Mouse (Mus musculus) hindbrain, embryonic 14.5 days (tissue): Measurements from ENCODE around the gene Arl8a. TPM values are rescaled to one million over a fixed set of nuclear protein-coding genes. Genes with fewer than 3 reads are reported as not detected.
A peak's percentile ranks its signal among the peaks of the same experiment; 100 is the strongest.

Experiments used
- ATAC-seq: fragments of 200-750 bp; cut with Nextera tagmentation; 2 replicates; pipeline ENCODE4 v1.8.0; 2017; ENCODE audit warnings: moderate number of reproducible peaks, mild to moderate bottlenecking, moderate TSS enrichment, moderate library complexity; ENCODE audit not compliant: low FRiP score
- DNase-seq: peaks from one replicate; pipeline ENCODE4 v3.0.0-alpha.2; 2015; ENCODE audit warnings: low spot score
- H3K27ac ChIP-seq: fragments of 300-500 bp; sonication (generic); 2 replicates; pipeline ENCODE4 v1.5.1; 2014; ENCODE audit warnings: mild to moderate bottlenecking, moderate library complexity
- H3K27me3 ChIP-seq: fragments of 300-500 bp; sonication (generic); 2 replicates; pipeline ENCODE4 v1.6.1; 2014; ENCODE audit warnings: mild to moderate bottlenecking, low read length, mixed read lengths; ENCODE audit not compliant: control insufficient read depth, insufficient read depth
- H3K36me3 ChIP-seq: fragments of 300-500 bp; sonication (generic); replicated peaks from 2 replicates; pipeline ENCODE4 v1.6.1; 2014; ENCODE audit not compliant: control insufficient read depth, insufficient read depth
- H3K4me1 ChIP-seq: fragments of 300-500 bp; sonication (generic); replicated peaks from 2 replicates; pipeline ENCODE4 v1.6.1; 2014; ENCODE audit warnings: antibody characterized with exemption, low read length, mixed read lengths; ENCODE audit not compliant: control insufficient read depth, insufficient read depth
- H3K4me2 ChIP-seq: fragments of 300-500 bp; sonication (generic); replicated peaks from 2 replicates; pipeline ENCODE4 v1.6.1; 2014; ENCODE audit warnings: mild to moderate bottlenecking, moderate library complexity
- H3K4me3 ChIP-seq: fragments of 300-500 bp; sonication (generic); replicated peaks from 2 replicates; pipeline ENCODE4 v1.5.1; 2014; ENCODE audit warnings: mild to moderate bottlenecking, low read length
- H3K9ac ChIP-seq: fragments of 300-500 bp; sonication (generic); 2 replicates; pipeline ENCODE4 v1.6.1; 2014
- H3K9me3 ChIP-seq: fragments of 300-500 bp; sonication (generic); 2 replicates; pipeline ENCODE4 v1.6.1; 2016; ENCODE audit warnings: low read length; ENCODE audit not compliant: control insufficient read depth
- WGBS: fragments of 180-500 bp; shearing (Covaris S2); extraction: QIAGEN DNeasy Blood & Tissue Kit; methylation state at CpG from one replicate; pipeline ENCODE4 v1.1.7; 2014; 5-methylcytosine and 5-hydroxymethylcytosine counted together
- polyA plus RNA-seq: library from polyadenylated mRNA; unstranded; fragments of >200 nt; fragmentation: Nextera tagmentation; extraction: Ambion mirVana; gene quantifications from 2 replicates; pipeline ENCODE4 v1.2.1, GENCODE M21; 2014

The Arl8a gene
- polyA plus RNA-seq, 1 experiment from 2014 or later = 354 TPM

DNA sequence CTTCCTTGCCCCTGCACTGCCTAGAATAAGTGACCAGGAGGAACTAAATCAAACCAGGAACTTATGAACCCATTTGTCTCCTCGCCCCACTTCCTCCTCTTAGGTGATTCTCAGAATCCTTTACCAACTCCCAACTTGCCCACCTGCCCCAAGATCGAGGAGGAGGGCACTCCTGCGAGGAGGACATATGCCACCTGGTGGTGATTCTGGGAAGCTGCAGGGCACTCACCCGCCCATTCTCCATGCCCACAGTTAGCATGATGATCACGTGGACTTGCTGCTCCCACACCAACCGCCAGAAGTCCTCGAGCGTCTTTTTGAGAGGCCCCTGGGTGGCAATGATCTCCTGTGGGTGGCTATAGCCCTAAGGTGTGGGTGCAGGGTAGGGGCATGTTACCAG lies 34.0 kb upstream of the Arl8a start:
- DNase-seq (peak; percentile 65), ATAC-seq (peak; percentile 25)
- H3K36me3 ChIP-seq = no peaks in the 10 kb centered on the region
- no peak overlapping the region for H3K9ac ChIP-seq
- no peak overlapping the region for H3K4me2 ChIP-seq
- 11% methylated on average over 8 of the region's 8 CpGs for WGBS
- no peaks in the 10 kb centered on the region for H3K4me1 ChIP-seq
- no peaks in the 10 kb centered on the region for H3K9me3 ChIP-seq
- no peak overlapping the region for H3K27ac ChIP-seq
- H3K27me3 ChIP-seq = no peaks in the 10 kb centered on the region
- H3K4me3 ChIP-seq = no peak overlapping the region

DNA sequence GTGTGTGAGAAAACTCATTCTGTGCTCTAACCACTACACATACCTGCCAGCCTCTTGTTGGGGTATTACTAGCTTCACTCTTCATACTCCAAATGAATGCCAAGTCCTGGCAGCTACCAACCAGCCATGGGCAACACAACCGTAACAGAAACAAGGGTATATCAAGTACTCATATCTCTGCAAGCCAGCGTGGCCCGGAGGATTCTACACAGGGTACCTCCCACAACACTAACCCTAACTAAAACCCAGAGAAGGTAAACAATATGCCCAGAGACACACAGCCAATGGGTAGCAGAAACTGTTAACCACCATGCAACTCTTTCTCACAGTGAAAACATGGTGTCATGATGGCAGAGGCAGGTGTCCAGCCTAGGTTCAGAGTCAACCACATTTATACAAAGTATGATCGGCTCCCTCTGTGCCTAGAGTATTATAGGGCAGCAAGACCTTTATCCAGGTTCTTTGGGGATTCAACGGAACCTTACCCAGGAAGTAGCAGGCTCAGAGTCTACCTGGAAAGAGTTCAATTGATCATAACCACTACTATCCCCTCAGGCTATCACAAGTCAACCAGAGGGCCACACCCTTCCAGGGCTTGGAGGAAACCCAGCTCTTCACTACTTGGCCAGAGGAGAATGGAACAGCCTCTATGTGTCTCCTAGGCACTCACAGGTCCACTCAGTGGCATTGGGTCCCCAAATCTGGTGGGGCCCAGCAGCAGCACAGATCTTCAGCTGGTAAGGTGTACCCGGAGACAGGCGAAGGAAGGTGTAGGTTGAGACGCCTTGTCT lies 21.9 kb upstream of the Arl8a start:
- no peaks in the 10 kb centered on the region for H3K36me3 ChIP-seq
- no peak for DNase-seq
- no peak overlapping the region for H3K27ac ChIP-seq
- no peaks in the 10 kb centered on the region for H3K27me3 ChIP-seq
- H3K9ac ChIP-seq = no peak overlapping the region
- H3K4me3 ChIP-seq = no peak overlapping the region
- H3K9me3 ChIP-seq = no peaks in the 10 kb centered on the region
- 0 out of 2 replicates have a peak, but pooled peaks cover 3% of the 10 kb centered on the region for H3K4me1 ChIP-seq
- ATAC-seq = no peak
- WGBS = 92% methylated on average over 8 of the region's 8 CpGs
- H3K4me2 ChIP-seq = no peak overlapping the region

DNA sequence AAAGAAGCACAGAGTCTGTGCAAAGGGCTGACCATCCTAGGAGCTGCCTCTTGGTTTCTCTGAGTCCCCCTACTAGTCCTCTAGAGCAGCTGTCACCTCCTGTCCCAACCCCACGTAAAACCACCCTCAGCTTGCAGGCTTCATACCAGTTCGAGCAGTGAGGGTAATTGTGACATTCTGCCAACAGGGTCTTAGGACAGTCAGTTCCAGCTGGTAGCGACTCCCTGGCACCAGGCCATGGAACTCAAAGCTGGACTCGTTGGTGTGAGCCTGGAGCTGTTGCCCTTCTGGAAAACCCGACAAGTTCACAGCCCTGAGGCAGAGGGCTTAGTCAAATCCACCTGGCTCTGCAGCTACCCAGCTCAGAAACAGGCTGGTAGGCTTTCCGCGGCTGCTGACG lies 20.6 kb upstream of the Arl8a start:
- no peak overlapping the region for H3K27ac ChIP-seq
- H3K27me3 ChIP-seq = no peaks in the 10 kb centered on the region
- no peaks in the 10 kb centered on the region for H3K9me3 ChIP-seq
- H3K36me3 ChIP-seq = no peaks in the 10 kb centered on the region
- peak; percentile 45 for DNase-seq
- H3K4me1 ChIP-seq = 0 out of 2 replicates have a peak, but pooled peaks cover 3% of the 10 kb centered on the region
- no peak overlapping the region for H3K4me3 ChIP-seq
- 61% methylated on average over 8 of the region's 8 CpGs for WGBS
- no peak for ATAC-seq
- no peak overlapping the region for H3K4me2 ChIP-seq
- no peak overlapping the region for H3K9ac ChIP-seq

DNA sequence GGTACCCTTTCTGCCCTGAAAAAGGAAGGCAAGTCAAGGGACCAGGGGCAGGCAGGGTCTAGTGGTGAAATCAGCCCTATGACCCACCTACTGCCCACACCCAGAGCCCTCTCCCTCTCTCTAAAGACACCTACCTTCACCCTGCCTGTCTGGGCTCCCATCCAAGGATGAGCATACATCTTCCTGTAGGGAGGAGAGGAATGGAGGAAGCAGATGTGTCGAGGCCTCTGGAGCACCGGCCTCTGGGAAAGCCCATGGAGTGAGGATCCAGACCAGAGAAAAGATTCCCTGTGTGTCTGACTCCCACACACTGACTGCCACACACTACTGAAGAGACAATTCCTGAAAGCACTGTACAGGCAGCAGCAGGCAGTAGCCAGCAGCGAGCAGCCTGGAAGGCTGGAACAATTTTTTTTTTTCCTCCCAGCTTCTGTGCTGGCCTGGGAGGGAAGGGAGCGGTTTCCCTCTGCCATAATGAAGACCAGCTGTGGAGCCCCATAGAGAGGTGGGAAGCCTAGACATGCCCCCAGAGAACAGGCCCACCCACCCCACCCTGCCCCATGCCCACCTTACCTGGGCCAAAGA lies 20.1 kb upstream of the Arl8a start:
- H3K27ac ChIP-seq = no peak overlapping the region
- ATAC-seq = 0 out of 2 replicates have a peak, but pooled peaks have one; percentile 14
- H3K9ac ChIP-seq = no peak overlapping the region

DNA sequence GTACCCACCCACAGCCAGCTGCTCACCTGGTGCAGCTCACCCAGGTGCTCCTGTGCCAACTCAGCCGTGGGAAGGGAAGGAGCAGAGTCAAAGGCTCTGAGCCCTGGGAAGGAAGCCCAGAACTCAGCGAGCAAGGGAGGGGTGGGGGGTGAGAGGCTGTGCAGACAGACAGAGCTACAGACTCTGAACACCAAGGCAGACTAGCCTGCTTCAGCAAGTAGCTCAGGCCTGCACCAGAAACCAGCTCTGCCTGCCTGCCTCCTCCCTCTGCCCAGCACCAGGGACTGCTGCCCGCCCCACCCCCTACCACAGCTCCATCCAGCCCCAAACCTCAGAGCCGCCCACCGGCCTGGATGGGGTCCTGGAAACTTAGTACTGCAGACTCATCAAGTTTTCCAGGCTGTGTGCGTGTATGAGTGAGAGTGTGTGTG lies 18.6 kb upstream of the Arl8a start:
- Histone ChIP-seq H3K4me3 (no peak overlapping the region), H3K4me2 (no peak overlapping the region), H3K27me3 (no peaks in the 10 kb centered on the region), H3K9ac (no peak overlapping the region), H3K4me1 (0 out of 2 replicates have a peak, but pooled peaks cover 3% of the 10 kb centered on the region), H3K9me3 (no peaks in the 10 kb centered on the region), H3K27ac (no peak overlapping the region), H3K36me3 (no peaks in the 10 kb centered on the region)
- ATAC-seq (no peak), DNase-seq (no peak)
- 52% methylated on average over 6 of the region's 6 CpGs for WGBS

More for the DNA sequence above, 20.1 kb upstream of the Arl8a start:
- H3K4me3 ChIP-seq = no peak overlapping the region
- no peak for DNase-seq
- H3K36me3 ChIP-seq = no peaks in the 10 kb centered on the region
- H3K4me1 ChIP-seq = 0 out of 2 replicates have a peak, but pooled peaks cover 3% of the 10 kb centered on the region
- WGBS = 56% methylated on average over 4 of the region's 4 CpGs
- H3K4me2 ChIP-seq = no peak overlapping the region
- no peaks in the 10 kb centered on the region for H3K27me3 ChIP-seq
- H3K9me3 ChIP-seq = no peaks in the 10 kb centered on the region

DNA sequence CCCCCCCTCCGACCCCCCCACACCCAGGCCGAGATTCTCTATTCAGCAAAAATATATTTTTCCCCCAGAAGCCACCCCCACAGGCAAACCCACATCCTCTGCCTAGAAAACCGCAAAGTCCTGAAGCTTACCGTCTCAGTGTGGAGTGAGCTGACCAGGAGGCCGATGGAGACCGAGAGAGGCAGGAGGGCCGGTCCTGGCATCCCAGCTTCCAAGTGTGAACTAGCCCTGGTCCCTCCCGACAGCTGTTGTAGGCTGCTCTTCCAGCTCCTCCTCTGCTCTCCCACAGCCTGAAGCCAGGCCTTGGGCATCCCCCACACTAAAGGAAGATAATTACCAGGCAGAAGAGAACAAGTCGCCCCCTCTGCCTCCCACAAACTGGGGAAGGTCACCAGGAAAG lies 17.6 kb upstream of the Arl8a start:
- Histone ChIP-seq H3K36me3 (no peaks in the 10 kb centered on the region), H3K9ac (no peak overlapping the region), H3K4me2 (no peak overlapping the region), H3K27me3 (no peaks in the 10 kb centered on the region), H3K27ac (no peak overlapping the region), H3K9me3 (no peaks in the 10 kb centered on the region), H3K4me3 (no peak overlapping the region), H3K4me1 (0 out of 2 replicates have a peak, but pooled peaks cover 3% of the 10 kb centered on the region)
- 31% methylated on average over 9 of the region's 9 CpGs for WGBS
- no peak for ATAC-seq
- DNase-seq = no peak

DNA sequence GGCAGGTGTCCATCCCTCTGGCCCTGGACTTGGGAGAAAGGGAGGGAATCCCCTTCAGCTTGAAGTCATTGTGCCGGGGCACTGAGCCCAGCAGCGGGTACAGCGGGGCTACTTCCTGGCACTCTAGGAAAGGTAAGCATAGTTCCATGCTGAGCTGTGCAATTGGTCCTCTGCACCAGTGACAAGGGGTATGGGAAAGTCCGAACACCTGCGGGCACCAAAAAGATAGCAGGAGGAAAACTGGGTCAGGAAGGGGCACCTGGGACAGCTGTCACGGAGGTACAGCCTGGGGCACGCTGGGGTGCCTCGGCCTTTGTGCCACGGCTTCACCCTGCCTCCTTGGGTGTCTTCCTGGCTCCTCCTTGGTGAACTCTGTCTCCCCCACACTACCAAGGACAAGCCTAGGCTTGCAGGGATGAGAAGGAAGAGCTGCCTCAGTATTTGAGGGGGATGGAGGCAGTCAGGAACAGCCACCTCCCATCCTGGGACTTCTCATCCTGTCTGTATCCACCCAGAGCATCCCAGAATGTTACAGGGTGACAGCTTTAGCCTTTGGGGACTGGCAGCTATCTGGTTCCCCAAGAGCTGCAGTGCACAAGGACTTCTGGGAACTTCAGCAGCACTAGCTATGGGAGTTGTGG lies 17.0 kb upstream of the Arl8a start:
- no peak for DNase-seq
- WGBS = 61% methylated on average over 9 of the region's 9 CpGs

DNA sequence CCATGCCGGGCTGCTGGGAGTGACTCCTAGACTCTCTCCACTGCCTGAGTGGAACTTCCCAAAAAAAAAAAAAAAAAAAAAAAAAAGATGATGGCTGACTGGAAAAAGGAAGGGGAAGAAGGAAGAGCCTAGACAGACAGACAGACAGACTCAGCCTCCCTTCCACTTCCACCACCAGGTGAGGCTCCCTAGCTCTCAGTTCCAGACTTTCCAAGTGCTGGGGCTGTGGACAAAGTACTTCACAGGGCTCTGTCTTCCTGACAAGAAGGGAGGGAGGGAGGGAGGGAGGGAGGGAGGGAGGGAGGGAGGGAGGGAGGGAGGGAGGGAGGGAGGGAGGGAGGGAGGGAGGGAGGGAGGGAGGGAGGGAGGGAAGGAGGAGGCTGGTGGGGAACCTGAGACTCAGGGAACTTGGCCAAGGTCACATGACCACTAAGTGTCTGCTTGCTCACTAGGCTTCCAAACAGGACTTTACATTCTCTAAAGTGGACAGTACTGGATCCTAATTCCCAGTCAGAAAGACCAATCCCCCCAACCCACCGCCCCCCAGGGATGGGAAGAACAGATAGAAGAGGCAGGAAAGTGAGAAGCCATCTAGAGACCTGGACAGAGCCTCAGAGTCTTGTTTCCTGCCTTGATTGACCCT lies 16.1 kb upstream of the Arl8a start:
- no peaks in the 10 kb centered on the region for H3K27me3 ChIP-seq
- no peak overlapping the region for H3K9ac ChIP-seq
- 0 out of 2 replicates have a peak, but pooled peaks cover 3% of the 10 kb centered on the region for H3K4me1 ChIP-seq
- ATAC-seq (no peak), DNase-seq (no peak)
- no peak overlapping the region for H3K4me2 ChIP-seq
- no peaks in the 10 kb centered on the region for H3K9me3 ChIP-seq
- WGBS = 70% methylated on average over 2 of the region's 2 CpGs
- no peak overlapping the region for H3K4me3 ChIP-seq
- H3K36me3 ChIP-seq = no peaks in the 10 kb centered on the region
- H3K27ac ChIP-seq = no peak overlapping the region

More for the DNA sequence above, 17.0 kb upstream of the Arl8a start:
- Histone ChIP-seq H3K4me3 (no peak overlapping the region), H3K9me3 (no peaks in the 10 kb centered on the region), H3K9ac (no peak overlapping the region), H3K4me2 (no peak overlapping the region), H3K4me1 (0 out of 2 replicates have a peak, but pooled peaks cover 3% of the 10 kb centered on the region), H3K36me3 (no peaks in the 10 kb centered on the region), H3K27ac (no peak overlapping the region), H3K27me3 (no peaks in the 10 kb centered on the region)
- ATAC-seq = no peak

DNA sequence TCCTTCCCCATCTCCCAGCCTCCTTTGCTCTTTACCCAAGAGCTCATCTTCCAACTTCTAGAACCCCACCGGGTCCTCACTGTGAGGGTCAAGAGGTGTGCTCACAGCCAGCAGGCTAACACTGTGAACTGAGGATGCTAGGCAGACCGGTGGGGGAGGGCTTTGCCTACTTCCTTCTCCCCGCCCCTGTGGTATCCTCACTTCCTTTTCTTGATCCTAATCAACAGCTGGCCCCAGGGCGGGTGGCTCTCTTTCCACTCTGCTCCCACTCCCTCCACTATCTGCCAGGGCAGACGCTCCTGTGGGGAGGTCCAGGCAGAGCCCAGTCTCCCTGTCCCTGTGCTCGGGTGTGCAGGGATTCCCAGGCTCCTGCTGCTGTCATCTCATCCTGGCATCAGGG lies 15.6 kb upstream of the Arl8a start:
- Histone ChIP-seq H3K27me3 (no peaks in the 10 kb centered on the region), H3K9me3 (no peaks in the 10 kb centered on the region), H3K9ac (no peak overlapping the region), H3K27ac (no peak overlapping the region), H3K36me3 (no peaks in the 10 kb centered on the region), H3K4me3 (no peak overlapping the region), H3K4me1 (0 out of 2 replicates have a peak, but pooled peaks cover 3% of the 10 kb centered on the region), H3K4me2 (no peak overlapping the region)
- 41% methylated on average over 6 of the region's 6 CpGs for WGBS
- DNase-seq = no peak
- ATAC-seq = no peak
